Mouse (Mus musculus) R1 (cell line): Measurements from ENCODE around the gene Rnf11.
A peak's percentile ranks its signal among the peaks of the same experiment; 100 is the strongest.

ENCODE experiments used
- DNase-seq: peaks from one replicate; pipeline ENCODE4 v3.0.0-alpha.2; 2018; ENCODE audit warnings: low read depth, low spot score

The Rnf11 gene

GRCm38 (mm10) chr4:109484621-109485020 is at the start of gene Rnf11:
Rnf11 (minus strand) TSS chr4:109484728.
- no peak for DNase-seq

- peak; percentile 59 for DNase-seq
Measured at GRCm38 (mm10) chr4:109531111-109531510, 46.6 kb upstream of the Rnf11 start, which contains the start of gene 4930522H14Rik. 4930522H14Rik (minus strand) TSS chr4:109531297.

GRCm38 (mm10) chr4:109530245-109530816 is 45.8 kb upstream of the Rnf11 start:
- no peak for DNase-seq

DNA sequence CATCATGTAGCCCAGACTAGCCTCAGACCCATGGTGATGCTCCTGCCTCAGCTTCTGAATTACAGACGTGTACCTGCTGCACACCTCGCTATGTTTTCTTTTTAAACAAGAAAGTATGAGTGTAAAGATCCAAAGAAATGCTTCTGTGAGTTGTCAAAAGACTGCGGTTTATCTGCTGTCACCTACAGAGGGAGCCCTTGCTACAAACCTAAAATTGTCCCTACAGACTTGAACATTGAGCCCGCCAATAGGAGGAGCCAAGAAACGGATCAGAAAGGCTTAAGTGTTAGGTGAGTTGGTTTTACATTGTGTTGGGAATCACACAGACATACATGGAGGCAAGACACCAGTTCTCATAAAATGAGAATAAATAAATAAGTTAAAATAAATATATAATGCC is 20.4 kb upstream of the Rnf11 start:
- DNase-seq = peak; percentile 82

GRCm38 (mm10) chr4:109498476-109498875 is 13.9 kb upstream of the Rnf11 start:
- DNase-seq = no peak

DNA sequence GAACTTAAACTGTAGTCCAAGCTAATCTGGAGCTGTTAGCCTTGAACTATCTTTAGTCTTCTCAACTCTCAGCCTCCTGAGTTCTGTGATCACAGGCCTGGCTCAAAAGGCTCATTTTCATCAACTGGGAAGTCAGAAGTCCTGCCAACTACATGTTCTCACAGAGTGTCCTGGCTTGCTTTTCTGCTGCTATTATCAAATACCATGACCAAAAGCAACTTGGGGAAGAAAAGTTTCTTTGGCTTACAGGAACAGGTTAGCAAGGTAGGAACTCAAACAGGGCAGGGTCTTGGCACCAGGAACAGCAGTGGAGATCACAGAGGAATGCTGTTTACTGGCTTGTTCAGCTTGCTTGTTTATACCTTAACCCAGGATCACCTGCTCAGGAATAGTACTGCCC is 9.1 kb upstream of the Rnf11 start:
- no peak for DNase-seq

GRCm38 (mm10) chr4:109488812-109489211 is 4.3 kb upstream of the Rnf11 start:
- no peak for DNase-seq

- DNase-seq = no peak
Measured at GRCm38 (mm10) chr4:109482701-109483100, 1.8 kb downstream of the Rnf11 start.

DNA sequence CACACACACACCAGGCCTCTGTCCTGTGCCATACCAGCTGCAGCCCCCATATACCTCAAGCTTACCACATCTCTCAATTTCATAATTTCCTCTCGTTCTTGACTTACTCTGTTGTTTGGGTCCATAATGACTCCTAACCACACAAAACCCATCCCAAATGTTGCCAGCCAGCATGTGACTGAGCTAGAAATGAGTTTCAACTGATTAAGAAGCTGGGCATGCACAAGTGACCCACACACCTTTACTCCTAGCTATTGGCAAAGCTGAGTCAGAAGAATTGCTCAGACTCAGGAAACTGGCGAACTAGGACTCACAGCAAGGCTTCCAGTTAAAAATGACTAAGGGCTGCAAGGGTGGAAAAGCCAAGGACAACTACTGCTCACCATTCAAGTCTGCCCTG is 3.1 kb downstream of the Rnf11 start:
- no peak for DNase-seq

- no peak for DNase-seq
Measured at GRCm38 (mm10) chr4:109477454-109477853, 7.1 kb downstream of the Rnf11 start.

- peak; percentile 86 for DNase-seq
Measured at GRCm38 (mm10) chr4:109476554-109477014, 7.9 kb downstream of the Rnf11 start.

DNA sequence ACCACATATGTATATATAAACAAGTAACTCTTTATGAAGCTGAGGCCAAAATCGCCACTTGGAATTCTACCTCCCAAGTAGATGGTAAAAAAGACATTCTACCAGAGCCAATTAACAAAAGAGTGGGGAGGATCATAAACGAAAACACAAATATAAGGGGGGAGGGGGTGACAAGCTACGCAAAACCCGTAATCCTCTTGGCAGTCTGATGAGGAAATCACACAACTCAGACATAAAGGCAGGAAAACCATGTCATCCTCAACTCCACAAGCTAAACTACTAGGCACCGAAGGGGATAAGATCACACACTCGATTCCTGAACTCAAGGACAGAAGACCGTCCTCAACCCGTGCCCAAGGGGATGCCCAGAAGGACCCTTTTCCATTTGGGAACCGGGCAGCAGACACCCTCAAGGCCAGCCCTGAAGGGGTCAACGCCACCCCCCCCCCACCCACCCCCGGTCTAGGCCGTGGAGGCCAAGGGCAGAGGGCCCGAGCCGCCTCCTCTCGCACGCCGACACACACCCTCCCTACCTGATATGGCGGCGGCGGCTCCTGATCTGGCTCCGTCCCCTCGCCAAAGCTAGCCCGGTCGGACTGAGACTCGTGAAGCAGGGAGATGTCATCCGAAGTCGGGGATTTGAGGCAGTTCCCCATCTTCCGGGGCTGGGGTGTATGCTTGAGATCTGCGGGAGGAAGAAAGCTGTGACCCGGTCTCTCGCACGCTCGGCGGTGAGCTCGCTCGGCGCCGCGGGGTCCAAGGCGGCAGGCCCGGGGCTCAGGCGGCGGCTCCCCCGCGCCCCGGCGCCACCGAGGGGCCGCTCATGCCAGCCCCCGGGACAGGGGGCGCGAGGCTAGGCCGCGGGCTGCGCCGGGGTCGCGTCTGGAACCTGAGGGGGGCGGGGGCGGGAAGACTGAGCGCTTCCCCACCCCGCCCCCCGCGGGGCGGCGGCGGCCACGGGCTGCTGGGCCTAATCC is 8.7 kb downstream of the Rnf11 start:
- DNase-seq = peak; percentile 71

DNA sequence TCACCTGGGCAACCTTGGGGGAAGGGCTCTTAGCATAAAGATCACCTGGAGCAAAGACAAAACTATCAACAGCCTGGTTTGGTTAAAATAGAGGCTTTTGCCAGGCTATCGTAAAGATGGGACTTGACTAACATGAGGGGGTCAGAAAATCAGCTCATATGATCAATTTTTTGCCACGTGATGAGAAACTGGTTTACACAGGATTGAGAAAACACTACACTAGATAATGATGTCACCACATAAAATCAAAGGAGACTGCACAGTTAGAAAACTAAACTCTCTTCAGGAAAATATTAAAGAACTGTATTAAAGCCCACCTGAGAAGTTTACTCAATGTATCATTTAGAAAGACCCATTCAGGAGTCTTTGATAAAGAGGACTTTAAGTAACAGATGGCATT is 9.4 kb downstream of the Rnf11 start:
- DNase-seq = no peak

GRCm38 (mm10) chr4:109472566-109472965 is 12.0 kb downstream of the Rnf11 start:
- no peak for DNase-seq

DNA sequence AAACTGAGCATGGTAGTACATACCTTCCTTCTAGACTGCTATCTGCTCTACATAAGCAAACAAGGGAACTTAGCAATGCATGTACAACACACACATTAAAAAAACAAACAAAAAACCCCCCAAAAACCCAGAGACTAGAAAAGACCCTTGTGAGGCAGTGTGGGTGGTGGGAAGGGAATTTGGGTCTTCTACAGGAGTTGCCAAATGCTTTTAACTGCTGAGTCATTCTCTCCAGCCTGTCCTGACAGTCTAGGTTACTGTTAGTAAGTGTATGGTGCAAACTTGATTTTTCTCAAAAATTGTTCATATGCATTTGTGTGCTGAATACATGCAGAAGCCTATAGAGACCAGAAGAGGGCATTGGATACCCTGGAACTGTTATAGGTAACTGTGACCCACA is 12.9 kb downstream of the Rnf11 start:
- no peak for DNase-seq

- DNase-seq = no peak
Measured at GRCm38 (mm10) chr4:109467687-109468086, 16.8 kb downstream of the Rnf11 start.

DNA sequence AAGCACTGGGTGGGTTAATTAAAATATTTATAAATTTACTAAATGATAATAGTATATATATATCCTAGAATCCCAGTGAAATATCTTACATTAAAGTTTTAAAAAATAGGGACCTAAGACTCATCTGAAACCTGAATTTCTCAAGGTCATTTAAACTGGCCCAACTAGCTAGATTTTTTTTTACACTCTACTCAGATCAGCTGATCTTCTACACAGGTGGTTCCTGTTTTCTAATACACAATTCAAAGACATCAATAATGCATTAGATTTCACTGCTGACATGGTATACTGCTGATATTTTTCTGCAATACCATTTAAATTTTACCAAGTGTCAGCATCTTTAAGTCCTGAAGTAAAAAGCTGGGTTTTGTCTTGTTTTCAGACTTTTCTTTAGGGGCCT is 20.6 kb downstream of the Rnf11 start:
- no peak for DNase-seq

- no peak for DNase-seq
Measured at GRCm38 (mm10) chr4:109460421-109461179, 23.9 kb downstream of the Rnf11 start.

GRCm38 (mm10) chr4:109456821-109457220 is 27.7 kb downstream of the Rnf11 start:
- DNase-seq = no peak

- no peak for DNase-seq
Measured at GRCm38 (mm10) chr4:109448531-109448930, 36.0 kb downstream of the Rnf11 start.

GRCm38 (mm10) chr4:109445956-109446355 is 38.6 kb downstream of the Rnf11 start:
- DNase-seq = no peak

DNA sequence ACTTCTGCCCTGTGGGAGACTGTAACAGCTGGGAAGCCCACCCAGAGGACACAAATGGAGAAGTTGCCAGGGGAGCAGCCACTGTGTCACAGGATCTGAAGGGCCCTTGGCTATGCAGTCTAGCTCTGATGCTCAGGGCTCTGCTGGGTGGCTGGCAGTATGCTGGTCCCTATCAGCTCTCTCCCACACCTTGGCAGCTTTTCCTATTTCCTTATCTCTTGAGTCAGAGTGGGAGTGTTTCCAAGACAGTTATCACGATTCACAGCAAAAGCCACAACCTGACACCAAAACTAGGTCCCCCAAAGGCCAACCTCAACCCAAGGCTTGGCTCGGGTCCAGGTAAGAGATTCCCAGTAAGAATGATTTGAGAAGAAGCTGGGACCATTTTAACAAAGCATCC is 39.1 kb downstream of the Rnf11 start:
- DNase-seq = no peak
